Mouse (Mus musculus): ENCODE measurements around the gene Sipa1l3.

- no peak for TF ChIP-seq CTCF (conservative IDR thresholded peaks at IDR 0.05; ENCODE audit: low read length)
- no peak for TF ChIP-seq NANOG (IDR thresholded peaks at IDR 0.05; ENCODE audit: borderline replicate concordance, low read length)
These were observed 236.3 kb downstream of the Sipa1l3 start for GRCm38 (mm10) chr7:29282074-29282554.

Data from E14TG2a.4 (cell line).